Mouse (Mus musculus) E14TG2a.4 (cell line): ENCODE measurements at regions not wholly inside any gene's neighbourhood (a gene's known extent, or its start where the extent isn't known, plus 50 kb on each side); places are given as distances from the start of the nearest gene placed in this dataset.

Experiments used
- H3K27me3 ChIP-seq: 2 replicates; pipeline ENCODE4 v1.6.1; 2014; ENCODE audit warnings: low read length, control low read depth; ENCODE audit not compliant: insufficient read depth
- H3K36me3 ChIP-seq: 2 replicates; pipeline ENCODE4 v1.6.1; 2014; ENCODE audit warnings: low read length, control low read depth; ENCODE audit not compliant: insufficient read depth
- H3K4me1 ChIP-seq: replicated peaks from 2 replicates; pipeline ENCODE4 v1.6.1; 2014; ENCODE audit warnings: low read depth, low read length, control low read depth
- H3K4me3 ChIP-seq: replicated peaks from 2 replicates; pipeline ENCODE4 v1.5.1; 2014; ENCODE audit warnings: mild to moderate bottlenecking, low read length
- H3K9me3 ChIP-seq: 2 replicates; pipeline ENCODE4 v1.6.1; 2014; ENCODE audit warnings: low read length, control low read depth
- CTCF ChIP-seq: conservative IDR thresholded peaks from 2 replicates; pipeline ENCODE4 v1.5.1; 2014; ENCODE audit warnings: low read length
- NANOG ChIP-seq: IDR thresholded peaks from 2 replicates; pipeline ENCODE4 v1.6.1; 2014; ENCODE audit warnings: borderline replicate concordance, low read length, mixed read lengths
- POU5F1 ChIP-seq: IDR thresholded peaks from 2 replicates; pipeline ENCODE4 v1.6.1; 2014; ENCODE audit warnings: low read length, borderline replicate concordance

DNA sequence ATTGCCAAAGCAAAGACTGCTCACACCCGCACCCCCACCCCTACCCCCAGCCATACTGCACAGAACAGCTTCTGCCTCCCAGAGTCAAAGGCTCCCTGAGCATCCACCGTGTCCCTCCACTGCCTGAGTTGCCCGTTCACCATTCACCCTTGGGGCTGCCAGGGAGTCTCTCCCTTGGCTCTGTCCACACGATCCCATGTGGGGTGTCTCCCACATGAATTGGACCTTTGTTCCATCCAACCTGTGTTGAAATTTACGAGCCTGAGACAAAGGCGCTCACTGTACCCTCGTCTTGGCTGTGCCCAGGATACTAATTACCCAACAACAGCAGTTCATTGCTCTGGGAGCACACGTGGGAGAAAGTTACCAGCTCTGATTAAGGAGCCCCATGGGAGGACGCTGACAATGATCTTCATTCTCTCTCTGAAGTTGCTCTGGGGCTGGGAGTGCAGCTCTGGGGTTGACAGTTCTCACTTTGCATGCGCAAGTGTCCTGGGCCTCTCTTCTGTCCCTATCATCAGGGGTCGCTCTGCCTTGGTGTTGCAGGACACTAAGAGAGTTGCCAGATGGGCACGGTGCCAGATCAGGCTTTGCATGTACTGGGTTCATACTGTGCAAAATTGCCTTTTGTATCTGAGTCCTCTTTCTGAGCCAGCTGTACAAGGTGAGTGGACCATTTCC lies 178.3 kb upstream of the Rgma start:
- Histone ChIP-seq H3K9me3 (no peaks in the 10 kb centered on the region), H3K4me1 (0 out of 2 replicates have a peak, but pooled peaks cover under 1% of the 10 kb centered on the region), H3K4me3 (no peak overlapping the region), H3K27me3 (peaks cover 11% of the 10 kb centered on the region; the same call in 1 of the 2 replicates), H3K36me3 (no peaks in the 10 kb centered on the region)
- TF ChIP-seq POU5F1 (no peak), CTCF (no peak), NANOG (no peak)

DNA sequence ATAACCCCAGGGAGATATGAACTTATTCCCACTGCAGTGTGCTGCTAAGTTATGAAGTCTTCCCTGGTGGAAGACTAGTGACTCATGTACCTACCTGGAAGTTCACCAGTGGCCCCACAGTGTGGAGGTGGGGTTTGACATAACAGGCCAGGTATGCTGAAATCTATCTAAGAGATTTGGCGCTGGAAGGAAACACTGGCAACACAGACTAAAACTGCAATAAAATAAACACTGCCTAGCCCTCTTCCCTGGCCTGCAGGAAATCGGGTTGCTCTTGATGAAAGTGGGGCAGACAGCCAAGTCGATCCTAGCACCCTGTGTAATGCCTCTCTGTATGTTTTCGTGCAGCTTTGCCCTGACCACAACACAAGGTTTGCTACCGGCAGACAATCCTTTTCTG lies 177.2 kb upstream of the Rgma start:
- Histone ChIP-seq H3K27me3 (peaks cover 11% of the 10 kb centered on the region; the same call in 1 of the 2 replicates), H3K4me3 (no peak overlapping the region), H3K9me3 (no peaks in the 10 kb centered on the region), H3K4me1 (no peaks in the 10 kb centered on the region), H3K36me3 (no peaks in the 10 kb centered on the region)
- TF ChIP-seq POU5F1 (no peak), CTCF (no peak), NANOG (no peak)

DNA sequence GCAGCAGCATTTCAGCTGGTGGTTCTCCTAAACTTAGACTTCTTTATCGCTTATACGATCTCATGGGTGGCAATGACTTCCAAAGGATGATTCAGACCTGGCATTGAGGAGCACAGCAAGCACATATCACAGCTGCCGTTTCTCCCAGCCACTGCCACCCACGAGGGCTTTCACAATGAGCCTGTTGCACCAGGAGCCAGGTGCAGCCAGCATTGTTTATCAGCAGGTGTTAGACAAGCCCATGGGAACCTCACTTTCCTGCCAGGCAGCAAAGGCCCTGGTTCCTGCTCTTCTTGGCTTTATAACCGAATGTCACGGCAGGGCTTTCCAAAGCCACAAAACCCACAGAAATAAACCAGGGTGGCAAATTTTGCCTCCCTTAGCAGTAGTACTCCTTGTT lies 175.3 kb upstream of the Rgma start:
- Histone ChIP-seq H3K9me3 (no peaks in the 10 kb centered on the region), H3K4me1 (no peaks in the 10 kb centered on the region), H3K36me3 (no peaks in the 10 kb centered on the region), H3K4me3 (no peak overlapping the region), H3K27me3 (peaks cover 15% of the 10 kb centered on the region; the same call in 1 of the 2 replicates)
- no peak for TF ChIP-seq POU5F1
- TF ChIP-seq CTCF: no peak
- no peak for TF ChIP-seq NANOG

DNA sequence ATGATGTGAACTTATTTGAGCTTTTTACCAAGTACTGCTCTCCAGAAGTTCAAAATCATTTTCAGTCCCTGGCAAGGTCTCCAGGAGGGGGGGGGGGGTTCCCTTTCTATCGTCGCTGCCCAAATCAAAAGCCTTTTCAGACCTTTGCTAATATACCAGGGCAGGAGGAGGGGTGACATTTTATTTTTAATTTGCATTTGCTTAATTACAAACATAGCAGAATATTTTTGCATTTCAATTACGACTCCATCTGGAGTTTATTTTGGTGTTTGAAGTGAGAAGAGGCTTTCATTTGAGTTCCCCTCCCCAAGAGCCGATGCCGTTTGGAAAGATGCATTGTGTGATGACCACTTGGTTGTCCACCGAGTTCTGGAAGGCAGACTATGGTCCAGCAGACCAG lies 174.0 kb upstream of the Rgma start:
- Histone ChIP-seq H3K4me3 (no peak overlapping the region), H3K36me3 (no peaks in the 10 kb centered on the region), H3K4me1 (no peaks in the 10 kb centered on the region), H3K9me3 (no peaks in the 10 kb centered on the region), H3K27me3 (peaks cover 15% of the 10 kb centered on the region; the same call in 1 of the 2 replicates)
- TF ChIP-seq POU5F1: no peak
- TF ChIP-seq CTCF: no peak
- TF ChIP-seq NANOG: no peak

DNA sequence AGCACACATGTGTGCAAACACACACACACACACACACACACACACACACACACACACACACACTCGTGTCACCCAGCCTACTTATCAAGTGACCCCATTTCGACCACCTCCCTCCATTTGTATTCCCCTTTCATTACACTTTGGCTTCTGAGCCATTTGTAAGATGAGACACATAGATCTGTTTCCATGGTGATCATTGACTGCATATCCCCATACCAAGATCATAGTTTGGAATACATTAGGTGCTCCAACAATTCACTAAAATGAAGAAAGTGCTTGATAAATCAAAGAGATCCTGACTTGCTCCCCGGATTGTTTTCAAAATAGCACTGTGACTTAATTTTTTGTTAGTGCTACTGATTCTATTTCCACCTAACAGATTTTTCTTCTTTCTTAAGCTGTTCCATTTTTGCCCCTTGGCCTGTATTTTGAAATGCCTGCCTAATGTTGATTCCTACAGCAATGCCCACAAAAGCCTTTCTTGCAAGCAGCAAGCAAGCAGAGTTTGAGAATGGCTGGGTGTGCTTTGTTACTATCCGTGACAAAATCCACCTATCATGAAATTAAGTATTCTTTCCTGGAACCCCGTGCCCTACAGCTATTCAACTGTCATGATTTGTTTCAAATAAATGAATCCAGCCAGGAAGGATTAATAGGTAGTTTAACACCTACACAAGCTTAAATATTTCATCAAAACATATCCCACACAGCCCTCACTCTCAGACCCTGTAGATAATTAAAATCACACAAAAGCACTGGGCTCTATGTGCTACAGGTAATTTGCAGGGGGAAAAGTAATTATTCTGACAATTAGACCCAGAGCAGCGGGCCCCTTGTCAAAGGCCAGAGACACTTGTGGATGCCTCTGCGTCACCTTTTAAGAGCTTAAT lies 168.1 kb upstream of the Rgma start:
- H3K36me3 ChIP-seq: no peaks in the 10 kb centered on the region
- H3K27me3 ChIP-seq: peaks cover 4% of the 10 kb centered on the region; the same call in 1 of the 2 replicates
- H3K9me3 ChIP-seq: no peaks in the 10 kb centered on the region
- no peak for TF ChIP-seq CTCF
- TF ChIP-seq POU5F1: no peak
- TF ChIP-seq NANOG: no peak
- H3K4me3 ChIP-seq: no peak overlapping the region
- peaks cover 8% of the 10 kb centered on the region; the same call in 1 of the 2 replicates for H3K4me1 ChIP-seq

DNA sequence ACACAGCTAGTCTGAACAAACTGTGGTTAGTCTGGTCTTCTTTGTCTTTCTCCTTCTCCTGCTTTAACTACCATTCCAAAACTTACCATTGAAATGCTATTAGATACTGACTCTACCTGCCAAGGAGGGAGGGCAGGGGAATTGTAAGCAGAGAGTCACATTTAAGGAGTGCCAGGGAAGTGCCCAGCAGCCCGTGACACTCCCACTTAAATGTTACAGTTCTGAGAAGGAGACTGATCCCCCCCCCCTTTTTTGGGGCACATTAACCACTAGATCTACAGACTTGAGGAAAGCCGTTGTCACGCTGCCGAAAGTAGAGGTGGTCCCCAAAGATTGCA lies 166.9 kb upstream of the Rgma start:
- Histone ChIP-seq H3K27me3 (peaks cover 4% of the 10 kb centered on the region; the same call in 1 of the 2 replicates), H3K9me3 (no peaks in the 10 kb centered on the region), H3K36me3 (no peaks in the 10 kb centered on the region), H3K4me3 (no peak overlapping the region), H3K4me1 (peaks cover 8% of the 10 kb centered on the region; the same call in 1 of the 2 replicates)
- TF ChIP-seq NANOG (no peak), POU5F1 (no peak), CTCF (no peak)

DNA sequence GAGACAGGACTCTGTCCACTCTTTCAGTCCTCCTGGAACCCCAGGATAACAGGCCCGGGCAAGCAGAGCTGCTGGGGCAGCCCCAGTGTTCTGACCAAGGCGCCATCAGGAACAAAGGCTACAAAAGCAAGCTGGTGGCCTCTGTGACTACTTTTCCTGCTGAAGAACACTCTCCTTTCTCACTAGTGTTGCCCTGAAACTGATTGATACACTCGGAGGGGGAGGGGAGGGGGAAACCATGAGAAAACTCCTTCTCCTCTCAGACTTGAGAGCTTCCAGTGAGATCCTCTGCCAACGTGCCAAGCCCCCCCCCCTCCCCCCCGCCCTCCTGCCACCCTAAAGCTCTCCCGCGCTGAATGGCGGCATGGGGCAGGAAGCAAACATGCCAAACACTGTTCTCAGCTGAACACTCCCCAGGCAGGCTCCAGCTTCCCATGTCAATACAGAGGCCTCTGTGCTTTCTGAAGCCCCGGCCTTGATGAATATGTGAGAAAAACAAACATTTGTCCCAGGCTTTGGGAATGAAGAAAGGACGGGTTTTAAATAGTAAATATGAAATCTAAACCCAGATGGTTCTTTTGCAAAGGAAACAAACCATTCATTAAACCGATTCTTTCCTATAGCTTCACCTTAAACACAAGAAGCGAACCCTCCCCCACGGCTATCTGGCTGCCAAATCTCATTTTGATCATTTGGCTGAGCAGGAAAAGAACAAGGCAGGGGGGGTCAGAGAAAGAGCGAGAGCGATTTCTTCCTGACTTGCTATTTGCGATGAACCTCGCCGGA lies 166.3 kb upstream of the Rgma start:
- H3K4me3 ChIP-seq: no peak overlapping the region
- H3K9me3 ChIP-seq: no peaks in the 10 kb centered on the region
- no peak for TF ChIP-seq POU5F1
- no peak for TF ChIP-seq NANOG
- TF ChIP-seq CTCF: no peak
- peaks cover 4% of the 10 kb centered on the region; the same call in 1 of the 2 replicates for H3K27me3 ChIP-seq
- no peaks in the 10 kb centered on the region for H3K36me3 ChIP-seq
- H3K4me1 ChIP-seq: peaks cover 8% of the 10 kb centered on the region; the same call in 1 of the 2 replicates

DNA sequence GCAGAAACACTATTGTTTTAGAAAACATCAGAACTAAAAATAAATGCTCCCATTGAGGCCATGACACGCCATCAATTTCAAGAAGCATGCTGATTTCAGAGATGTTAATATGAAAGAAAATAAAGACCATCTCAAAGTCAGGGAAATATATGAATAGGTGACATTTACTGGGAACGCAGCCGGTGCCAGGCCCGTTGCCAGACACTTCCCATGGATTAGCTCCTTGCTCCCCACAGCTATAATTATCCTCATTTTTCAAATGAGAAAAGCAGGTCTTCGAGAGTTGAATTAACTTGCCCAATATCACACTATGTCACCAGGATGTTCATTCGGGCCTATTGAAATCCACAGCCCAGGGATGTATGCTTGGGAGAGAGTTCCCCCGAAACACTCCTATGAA lies 165.2 kb upstream of the Rgma start:
- Histone ChIP-seq H3K4me1 (peaks cover 8% of the 10 kb centered on the region; the same call in 1 of the 2 replicates), H3K9me3 (no peaks in the 10 kb centered on the region), H3K4me3 (no peak overlapping the region), H3K36me3 (no peaks in the 10 kb centered on the region), H3K27me3 (no peaks in the 10 kb centered on the region; the same call in 1 of the 2 replicates)
- TF ChIP-seq NANOG: no peak
